Mouse (Mus musculus) frontal cortex, adult (tissue): ENCODE results near the gene Cntnap2.

Source experiments
- ATAC-seq: cut with Nextera tagmentation; 2 replicates; pipeline ENCODE4 v1.9.2; 2017; ENCODE audit warnings: mild to moderate bottlenecking, moderate library complexity, mixed read lengths; ENCODE audit not compliant: low TSS enrichment

Cntnap2 gene

DNA sequence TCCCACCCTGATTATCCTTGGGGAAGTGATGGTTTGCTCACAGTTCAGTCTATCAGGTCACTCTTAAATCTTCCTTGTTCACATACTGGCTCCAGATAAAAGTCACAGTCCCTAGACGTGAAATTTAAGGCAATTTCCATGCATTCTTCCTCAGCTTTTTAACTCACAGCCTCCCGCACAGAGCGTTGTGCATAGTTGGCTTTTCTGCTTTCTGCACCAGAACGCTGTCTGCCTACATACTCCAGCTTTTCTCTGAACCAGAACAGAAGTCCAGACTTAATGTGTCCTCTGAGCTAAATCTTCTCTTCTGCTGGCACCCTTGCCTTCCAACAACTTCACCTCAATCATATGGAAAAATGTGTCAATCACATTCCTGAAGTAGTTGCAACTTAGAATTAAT is 1616.5 kb downstream of the Cntnap2 start:
- ATAC-seq = peak; percentile 72; the same call in 1 of the 2 replicates

- peak; percentile 96 for ATAC-seq
These were observed 1637.0 kb downstream of the Cntnap2 start for GRCm38 (mm10) chr6:46696187-46696586.

DNA sequence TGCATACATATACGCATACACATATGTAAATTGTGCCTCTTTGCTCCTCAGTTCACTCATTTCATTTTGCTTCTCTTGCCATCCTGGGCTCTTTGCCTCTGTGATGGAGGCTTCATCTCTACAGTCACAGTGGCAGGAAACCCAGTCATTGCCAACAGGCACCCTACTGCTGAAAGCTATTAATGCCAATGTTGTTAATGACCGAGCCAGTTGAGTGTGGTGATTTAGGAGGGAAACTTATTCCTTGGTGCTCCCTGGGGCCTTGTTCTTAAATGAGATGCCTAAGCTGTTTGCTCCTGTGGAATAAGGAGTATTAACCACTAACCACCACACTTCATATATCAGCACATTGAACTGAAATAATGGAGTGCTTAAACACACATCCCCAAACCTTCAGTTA is 1640.2 kb downstream of the Cntnap2 start:
- ATAC-seq = no peak

GRCm38 (mm10) chr6:46704293-46705170 is 1645.4 kb downstream of the Cntnap2 start:
- ATAC-seq = peak; percentile 90

- ATAC-seq = peak; percentile 54
These were observed 1646.8 kb downstream of the Cntnap2 start for GRCm38 (mm10) chr6:46705926-46706325.

DNA sequence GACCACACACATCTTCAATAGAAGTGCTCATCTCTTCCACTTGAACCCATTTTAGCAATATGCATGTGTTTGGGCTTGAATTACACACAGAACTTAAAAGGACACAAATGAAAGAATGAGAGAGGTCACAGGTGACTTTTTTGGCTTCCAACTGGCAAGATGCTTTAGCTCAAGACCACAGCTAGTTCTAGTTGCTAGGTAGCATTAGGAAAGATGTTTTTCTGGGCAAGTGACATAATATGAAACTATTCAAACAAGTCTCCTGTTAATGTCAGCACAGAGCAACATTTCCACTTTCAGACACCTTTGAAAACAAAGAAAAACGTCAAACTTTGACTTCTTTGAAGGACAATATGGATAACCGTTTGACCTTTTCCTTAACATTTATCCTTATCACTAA is 1657.4 kb downstream of the Cntnap2 start:
- no peak for ATAC-seq

- ATAC-seq = peak; percentile 89
These were observed 1674.6 kb downstream of the Cntnap2 start for GRCm38 (mm10) chr6:46733794-46734193.

DNA sequence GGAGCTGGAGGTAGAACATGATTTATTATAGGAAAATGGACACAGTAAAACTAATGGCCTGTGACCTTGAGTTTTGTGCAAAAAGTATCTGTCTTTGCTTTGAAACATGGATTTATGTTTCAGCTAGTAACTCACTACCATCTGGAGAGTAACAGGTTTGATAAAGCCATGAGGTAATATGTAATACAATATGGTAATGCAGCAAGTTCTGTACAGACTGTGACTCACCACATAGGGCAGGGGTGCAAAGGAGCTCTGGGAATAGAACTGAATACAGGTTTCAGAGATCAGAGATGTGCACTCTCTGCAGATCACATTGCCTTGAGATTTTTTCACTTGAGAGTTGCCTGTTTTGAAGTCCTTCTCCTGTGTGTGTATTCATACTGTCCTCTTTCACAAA is 1689.3 kb downstream of the Cntnap2 start:
- ATAC-seq = no peak

GRCm38 (mm10) chr6:46763481-46763880 is 1704.3 kb downstream of the Cntnap2 start:
- no peak for ATAC-seq

- ATAC-seq = peak; percentile 73
These were observed 1715.4 kb downstream of the Cntnap2 start for GRCm38 (mm10) chr6:46774529-46774928.

GRCm38 (mm10) chr6:46802264-46803110 is 1743.3 kb downstream of the Cntnap2 start:
- ATAC-seq = peak; percentile 100

GRCm38 (mm10) chr6:46856635-46857034 is 1797.5 kb downstream of the Cntnap2 start:
- ATAC-seq = no peak

DNA sequence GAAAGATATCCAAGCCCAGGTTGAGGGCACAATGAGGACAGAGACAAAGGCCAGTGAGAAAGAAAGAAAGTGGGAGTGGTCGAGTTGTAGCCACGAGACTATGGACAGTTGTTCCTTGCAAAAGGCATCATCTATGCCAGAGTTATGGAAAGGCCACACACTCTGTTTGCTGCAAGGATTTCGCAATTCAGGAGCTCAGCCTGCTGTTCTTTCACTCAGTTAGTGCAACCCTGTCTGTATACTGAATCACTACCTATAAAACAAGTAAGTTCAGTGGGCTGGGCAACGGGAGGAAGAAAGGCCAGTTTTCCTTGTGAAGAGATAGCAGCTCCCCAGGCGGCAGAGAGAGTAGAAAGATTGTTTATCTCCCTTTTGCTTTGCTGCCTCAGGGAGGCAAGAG is 1801.9 kb downstream of the Cntnap2 start:
- peak; percentile 23; the same call in 1 of the 2 replicates for ATAC-seq

- no peak for ATAC-seq
These were observed 1807.2 kb downstream of the Cntnap2 start for GRCm38 (mm10) chr6:46866317-46866716.

GRCm38 (mm10) chr6:46886230-46886629 is 1827.1 kb downstream of the Cntnap2 start:
- ATAC-seq = no peak

GRCm38 (mm10) chr6:46909167-46909566 is 1850.0 kb downstream of the Cntnap2 start:
- no peak for ATAC-seq

- peak; percentile 62; the same call in 1 of the 2 replicates for ATAC-seq
These were observed 1859.6 kb downstream of the Cntnap2 start for GRCm38 (mm10) chr6:46918701-46919274.

- ATAC-seq = no peak
These were observed 1860.8 kb downstream of the Cntnap2 start for GRCm38 (mm10) chr6:46919973-46920372.

- ATAC-seq = no peak
These were observed 1865.6 kb downstream of the Cntnap2 start for GRCm38 (mm10) chr6:46924709-46925108.

GRCm38 (mm10) chr6:46945703-46946102 is 1886.5 kb downstream of the Cntnap2 start:
- ATAC-seq = no peak

DNA sequence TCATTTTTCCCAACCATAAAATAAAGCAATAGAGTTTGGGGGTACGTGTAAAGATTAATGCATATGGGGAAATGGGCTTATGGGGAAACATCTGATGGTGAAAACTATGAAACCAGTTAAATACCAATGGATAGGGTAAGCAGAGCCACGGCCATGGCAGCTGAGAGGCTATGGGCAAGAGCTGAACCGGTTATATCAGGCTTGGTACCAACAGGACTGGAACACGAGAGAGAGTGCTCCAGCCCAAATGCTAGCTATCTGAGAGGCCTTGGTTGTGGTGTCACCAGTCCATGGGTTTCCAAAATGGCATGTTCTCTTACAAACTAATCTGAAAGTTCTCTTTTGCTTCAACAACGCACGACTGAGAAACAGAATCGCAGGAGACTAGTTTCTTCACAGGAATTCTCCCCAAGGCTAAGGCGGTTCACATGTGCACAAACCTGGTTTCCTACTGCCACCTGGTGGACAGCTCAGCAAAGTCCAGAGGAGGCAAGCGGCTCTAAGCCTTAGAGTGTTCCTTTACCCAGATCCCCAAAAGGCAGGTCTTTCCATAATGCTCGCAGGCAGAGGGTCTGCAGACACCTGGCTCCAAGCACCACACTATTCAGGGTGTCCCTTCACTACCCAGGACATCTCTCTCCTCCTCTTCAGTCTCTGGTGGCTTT is 1902.0 kb downstream of the Cntnap2 start:
- ATAC-seq = peak; percentile 98

- no peak for ATAC-seq
These were observed 1904.1 kb downstream of the Cntnap2 start for GRCm38 (mm10) chr6:46963261-46963660.
